Mouse (Mus musculus): Measurements from ENCODE around the gene Kcnip4. TPM values are rescaled to one million over a fixed set of nuclear protein-coding genes. Genes with fewer than 3 reads are reported as not detected.

Gene Kcnip4
- total and polyA plus RNA-seq, 3 experiments = 0.19 TPM; not detected in 2

GRCm38 (mm10) chr5:48606916-48607315 lies 917.8 kb downstream of the Kcnip4 start:
- H3K4me1 ChIP-seq (ENCODE audit: control insufficient read depth in 1 of 2, insufficient read depth in 2 of 2, low read length in 2 of 2) = no peaks in the 10 kb centered on the region
- no peak overlapping the region for H3K9ac ChIP-seq (ENCODE audit: control insufficient read depth, low read depth, low read length, poor library complexity, severe bottlenecking)
- H3K79me2 ChIP-seq (ENCODE audit: control insufficient read depth, insufficient read depth, low read length, poor library complexity) = no peaks in the 10 kb centered on the region
- no peaks in the 10 kb centered on the region; a peak in 1 of 4 replicates for H3K36me3 ChIP-seq (ENCODE audit: control insufficient read depth in 1 of 2, insufficient read depth in 2 of 2, low read length in 2 of 2)
- H3K27ac ChIP-seq (ENCODE audit: control insufficient read depth, low read depth, low read length) = no peak overlapping the region
- no peak for DNase-seq (ENCODE audit: low read depth, low spot score)
- TF ChIP-seq CHD1 (IDR thresholded peaks at IDR 0.05; ENCODE audit: low read depth, low read length) (no peak), NRF1 (IDR thresholded peaks at IDR 0.05; ENCODE audit: insufficient read depth, low read depth, low read length, poor library complexity, severe bottlenecking) (no peak), ZKSCAN1 (IDR thresholded peaks at IDR 0.05; ENCODE audit: low read depth, low read length) (no peak), SIN3A (IDR thresholded peaks at IDR 0.05; ENCODE audit: low read length) (no peak), BHLHE40 (IDR thresholded peaks at IDR 0.05; ENCODE audit: borderline replicate concordance, low read depth, low read length) (no peak), EP300 (IDR thresholded peaks at IDR 0.05; ENCODE audit: low read depth in 1 of 2, low read length in 2 of 2) (no peak), MEF2A (IDR thresholded peaks at IDR 0.05; ENCODE audit: extremely low read depth, insufficient replicate concordance, low read depth, low read length, poor library complexity, severe bottlenecking) (no peak), KAT2A (conservative IDR thresholded peaks at IDR 0.05; ENCODE audit: low read depth, low read length) (no peak), CHD2 (IDR thresholded peaks at IDR 0.05; ENCODE audit: low read length) (no peak), NELFE (IDR thresholded peaks at IDR 0.05; ENCODE audit: low read depth, low read length) (no peak), TAL1 (IDR thresholded peaks at IDR 0.05; ENCODE audit: low read length) (no peak), TBP (IDR thresholded peaks at IDR 0.05; ENCODE audit: low read depth, low read length) (no peak), E2F4 (IDR thresholded peaks at IDR 0.05; ENCODE audit: borderline replicate concordance, low read depth, low read length) (no peak), ZC3H11A (IDR thresholded peaks at IDR 0.05; ENCODE audit: low read depth, low read length) (no peak), RAD21 (IDR thresholded peaks at IDR 0.05; ENCODE audit: low read depth, low read length) (no peak), MYB (IDR thresholded peaks at IDR 0.05; ENCODE audit: low read depth, low read length) (no peak), POLR2AphosphoS2 (IDR thresholded peaks at IDR 0.05; ENCODE audit: low read length) (no peak), MAFK (IDR thresholded peaks at IDR 0.05; ENCODE audit: borderline replicate concordance, low read depth, low read length) (no peak)
- H3K9me3 ChIP-seq (replicated peaks; ENCODE audit: insufficient read depth, low read length) = no peaks in the 10 kb centered on the region
- H3K27me3 ChIP-seq (ENCODE audit: control insufficient read depth in 1 of 2, insufficient read depth in 2 of 2, low read length in 2 of 2) = no peaks in the 10 kb centered on the region
- no peak overlapping the region for H3K4me3 ChIP-seq (ENCODE audit: control insufficient read depth in 1 of 2, insufficient read depth in 1 of 2, low read depth in 2 of 2, low read length in 2 of 2)

GRCm38 (mm10) chr5:48606281-48606680 lies 918.4 kb downstream of the Kcnip4 start:
- Histone ChIP-seq H3K79me2 (ENCODE audit: control insufficient read depth, insufficient read depth, low read length, poor library complexity) (no peaks in the 10 kb centered on the region), H3K4me3 (ENCODE audit: control insufficient read depth in 1 of 2, insufficient read depth in 1 of 2, low read depth in 2 of 2, low read length in 2 of 2) (no peak overlapping the region), H3K27me3 (ENCODE audit: control insufficient read depth in 1 of 2, insufficient read depth in 2 of 2, low read length in 2 of 2) (no peaks in the 10 kb centered on the region), H3K9me3 (replicated peaks; ENCODE audit: insufficient read depth, low read length) (no peaks in the 10 kb centered on the region), H3K36me3 (ENCODE audit: control insufficient read depth in 1 of 2, insufficient read depth in 2 of 2, low read length in 2 of 2) (no peaks in the 10 kb centered on the region; a peak in 1 of 4 replicates), H3K9ac (ENCODE audit: control insufficient read depth, low read depth, low read length, poor library complexity, severe bottlenecking) (no peak overlapping the region), H3K27ac (ENCODE audit: control insufficient read depth, low read depth, low read length) (no peak overlapping the region), H3K4me1 (ENCODE audit: control insufficient read depth in 1 of 2, insufficient read depth in 2 of 2, low read length in 2 of 2) (no peaks in the 10 kb centered on the region)
- no peak for DNase-seq (ENCODE audit: low read depth, low spot score)
- no peak for TF ChIP-seq ZC3H11A (IDR thresholded peaks at IDR 0.05; ENCODE audit: low read depth, low read length)
- TF ChIP-seq USF2 (IDR thresholded peaks at IDR 0.05; ENCODE audit: borderline replicate concordance in 1 of 2, insufficient read depth in 1 of 2, low read depth in 1 of 2, low read length in 2 of 2) = no peak
- TF ChIP-seq GATA1 (IDR thresholded peaks at IDR 0.05; ENCODE audit: low read depth, low read length) = no peak
- no peak for TF ChIP-seq MAFK (IDR thresholded peaks at IDR 0.05; ENCODE audit: borderline replicate concordance, low read depth, low read length)
- TF ChIP-seq TCF12 (IDR thresholded peaks at IDR 0.05; ENCODE audit: low read depth, low read length) = no peak
- no peak for TF ChIP-seq CHD2 (IDR thresholded peaks at IDR 0.05; ENCODE audit: low read length)
- TF ChIP-seq MXI1 (IDR thresholded peaks at IDR 0.05; ENCODE audit: low read depth, low read length) = no peak
- no peak for TF ChIP-seq POLR2AphosphoS2 (IDR thresholded peaks at IDR 0.05; ENCODE audit: low read length)
- TF ChIP-seq MAX (IDR thresholded peaks at IDR 0.05; ENCODE audit: low read length) = no peak
- TF ChIP-seq ETS1 (IDR thresholded peaks at IDR 0.05; ENCODE audit: low read depth, low read length) = no peak
- TF ChIP-seq ZKSCAN1 (IDR thresholded peaks at IDR 0.05; ENCODE audit: low read depth, low read length) = no peak
- no peak for TF ChIP-seq ZNF384 (IDR thresholded peaks at IDR 0.05; ENCODE audit: low read depth, low read length)
- no peak for TF ChIP-seq RCOR1 (IDR thresholded peaks at IDR 0.05; ENCODE audit: low read depth, low read length)
- TF ChIP-seq RAD21 (IDR thresholded peaks at IDR 0.05; ENCODE audit: low read depth, low read length) = no peak
- no peak for TF ChIP-seq E2F4 (IDR thresholded peaks at IDR 0.05; ENCODE audit: borderline replicate concordance, low read depth, low read length)
- no peak for TF ChIP-seq NRF1 (IDR thresholded peaks at IDR 0.05; ENCODE audit: insufficient read depth, low read depth, low read length, poor library complexity, severe bottlenecking)
- TF ChIP-seq USF1 (IDR thresholded peaks at IDR 0.05; ENCODE audit: low read depth, low read length) = no peak

Data from MEL (cell line).